Mouse (Mus musculus) lung, postnatal 25 days (tissue): ENCODE measurements around the gene Clec4f.

ENCODE experiments used
- DNase-seq: peaks from one replicate; pipeline ENCODE4 v3.0.0; 2022; ENCODE audit warnings: low spot score

Gene Clec4f

GRCm38 (mm10) chr6:83631815-83632214, 24.2 kb downstream of the Clec4f start:
- DNase-seq: no peak

DNA sequence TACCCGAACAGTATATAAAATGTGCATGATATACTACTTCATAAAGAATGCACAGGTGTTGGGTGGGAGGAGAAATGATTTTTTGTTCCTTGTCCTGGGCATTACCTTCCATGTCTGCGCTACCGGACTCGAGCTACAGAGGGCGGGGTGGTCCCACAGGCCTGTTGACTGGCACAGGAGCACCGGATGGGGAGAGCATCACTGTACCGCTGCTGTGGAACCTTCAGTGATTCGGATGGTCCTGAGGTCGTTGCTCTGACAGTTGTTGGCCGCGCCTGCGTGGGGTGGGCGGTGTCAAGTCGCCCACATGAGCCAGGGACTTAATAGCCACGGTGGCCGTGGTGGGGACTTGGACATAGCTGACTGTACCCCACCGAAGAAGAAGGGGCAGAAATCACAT, 29.2 kb downstream of the Clec4f start:
- DNase-seq: no peak

DNA sequence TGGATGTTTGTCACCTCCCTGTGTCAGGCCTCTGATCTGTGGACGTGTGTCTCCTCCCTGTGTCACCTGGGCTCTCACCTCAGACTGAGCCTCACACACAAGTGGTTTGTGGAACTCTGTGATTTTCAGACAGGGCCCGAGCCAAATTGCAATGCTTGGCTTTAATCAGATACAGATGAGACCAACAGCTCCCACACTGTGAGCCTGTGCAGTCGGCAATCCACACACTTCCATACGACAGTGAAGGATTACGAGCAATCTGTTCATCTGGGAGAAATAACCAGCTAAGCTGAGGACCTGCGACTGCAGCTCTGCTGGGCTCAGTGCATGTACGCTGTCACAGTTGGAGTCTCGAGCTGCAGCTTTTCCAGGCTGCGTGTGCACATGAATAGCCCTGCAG, 36.0 kb downstream of the Clec4f start:
- DNase-seq: no peak

- peak; percentile 36 for DNase-seq
Measured at GRCm38 (mm10) chr6:83617581-83618335, 38.2 kb downstream of the Clec4f start.

DNA sequence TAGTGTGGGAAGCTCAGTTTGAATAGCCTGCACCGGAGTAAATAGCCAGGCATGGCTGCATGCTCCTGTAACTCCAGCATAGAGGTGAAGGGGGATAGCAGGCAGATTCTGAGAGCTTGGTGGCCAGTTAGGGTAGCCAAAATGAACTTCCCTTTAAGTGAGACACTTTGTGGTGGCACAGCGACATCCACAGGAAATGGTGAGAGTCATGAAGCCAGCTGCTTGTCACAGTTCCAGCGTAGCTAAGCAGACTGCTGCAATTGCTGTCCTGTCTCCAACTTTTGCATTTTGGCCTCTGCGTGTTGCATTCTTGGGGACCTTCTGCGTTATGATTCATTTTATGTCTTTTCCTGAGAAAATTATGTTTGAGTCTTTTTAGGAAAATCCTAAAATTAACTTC, 39.5 kb downstream of the Clec4f start:
- peak; percentile 41 for DNase-seq

- DNase-seq: no peak
Measured at GRCm38 (mm10) chr6:83614469-83614868, 41.5 kb downstream of the Clec4f start.

- no peak for DNase-seq
Measured at GRCm38 (mm10) chr6:83612976-83613375, 43.0 kb downstream of the Clec4f start.

GRCm38 (mm10) chr6:83599636-83600174, 56.3 kb downstream of the Clec4f start:
- DNase-seq: no peak

DNA sequence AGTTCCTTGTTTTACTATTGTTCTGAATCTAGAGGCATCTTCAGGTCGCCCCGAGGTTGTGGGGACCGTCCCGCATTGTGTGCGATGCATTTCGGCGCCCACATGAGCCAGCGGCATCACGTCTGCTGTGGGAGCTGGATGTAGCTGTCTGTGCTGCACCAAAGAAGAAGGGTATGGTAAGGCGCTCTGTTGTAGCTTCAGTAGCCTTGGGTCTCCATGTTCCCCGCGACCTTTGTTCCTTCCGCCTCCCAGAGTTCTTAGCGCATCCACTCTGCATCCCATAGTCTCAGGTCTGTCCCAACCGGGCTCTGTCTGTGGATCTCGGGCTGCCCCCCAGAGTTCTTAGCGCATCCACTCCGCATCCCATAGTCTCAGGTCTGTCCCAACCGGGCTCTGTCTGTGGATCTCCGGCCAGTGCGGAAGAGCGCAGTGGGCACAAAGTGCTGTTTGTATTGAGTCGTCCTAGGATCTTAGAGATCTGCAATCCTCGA, 56.9 kb downstream of the Clec4f start:
- DNase-seq: no peak

- DNase-seq: peak; percentile 28
Measured at GRCm38 (mm10) chr6:83598646-83599045, 57.3 kb downstream of the Clec4f start.

DNA sequence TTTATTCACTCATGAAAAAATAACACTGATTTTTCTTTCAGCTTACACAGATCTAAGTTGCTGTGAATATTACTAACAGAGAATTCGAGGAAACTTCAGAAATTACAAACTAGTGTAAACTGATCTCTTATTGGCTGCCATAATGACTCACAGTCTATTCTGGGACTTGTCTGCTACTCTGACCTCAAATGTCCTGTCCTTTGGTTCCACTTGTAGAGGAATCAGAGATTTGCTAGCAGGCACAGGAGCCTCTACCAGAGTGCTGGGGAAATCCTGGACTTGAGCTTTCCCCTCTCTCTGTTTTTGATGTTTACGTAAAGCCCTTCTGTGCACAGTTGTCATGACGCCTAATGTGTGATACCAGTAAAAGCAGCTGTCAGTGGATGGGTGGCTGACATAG, 58.0 kb downstream of the Clec4f start:
- no peak for DNase-seq

- peak; percentile 12 for DNase-seq
Measured at GRCm38 (mm10) chr6:83595035-83595434, 61.0 kb downstream of the Clec4f start.
